Mouse (Mus musculus) left cerebral cortex, adult 9 months (tissue): ENCODE results near the gene Tmeff2.

Experiments used
- DNase-seq, 2 experiments: peaks; one replicate each; pipeline ENCODE4 v3.0.0; 2022; ENCODE audit warnings: low spot score in 2 of 2

The Tmeff2 gene

GRCm38 (mm10) chr1:50979358-50980081 is 79.1 kb downstream of the Tmeff2 start:
- DNase-seq: peak in 1 of 2 experiments; percentile 21

DNA sequence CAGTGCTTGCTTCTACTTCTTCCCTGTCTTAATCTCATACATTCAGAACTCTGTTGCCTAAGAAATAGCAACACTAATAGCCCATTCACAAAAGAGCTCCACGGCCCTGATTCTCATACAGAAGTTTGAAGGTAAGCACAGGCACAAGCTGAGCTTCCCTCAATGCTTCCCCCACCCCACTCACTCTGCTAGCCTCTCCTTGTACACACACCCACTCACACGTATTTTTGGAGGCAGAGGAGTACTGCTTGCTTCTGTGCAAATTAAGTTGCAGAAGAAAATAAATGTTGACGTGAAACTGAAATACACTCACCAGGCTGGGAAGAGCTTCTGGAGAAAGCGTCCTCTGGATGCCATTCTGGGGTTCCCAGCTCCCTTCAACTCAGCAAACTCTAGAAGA is 80.1 kb downstream of the Tmeff2 start:
- DNase-seq: peak; percentile 74 to 81

DNA sequence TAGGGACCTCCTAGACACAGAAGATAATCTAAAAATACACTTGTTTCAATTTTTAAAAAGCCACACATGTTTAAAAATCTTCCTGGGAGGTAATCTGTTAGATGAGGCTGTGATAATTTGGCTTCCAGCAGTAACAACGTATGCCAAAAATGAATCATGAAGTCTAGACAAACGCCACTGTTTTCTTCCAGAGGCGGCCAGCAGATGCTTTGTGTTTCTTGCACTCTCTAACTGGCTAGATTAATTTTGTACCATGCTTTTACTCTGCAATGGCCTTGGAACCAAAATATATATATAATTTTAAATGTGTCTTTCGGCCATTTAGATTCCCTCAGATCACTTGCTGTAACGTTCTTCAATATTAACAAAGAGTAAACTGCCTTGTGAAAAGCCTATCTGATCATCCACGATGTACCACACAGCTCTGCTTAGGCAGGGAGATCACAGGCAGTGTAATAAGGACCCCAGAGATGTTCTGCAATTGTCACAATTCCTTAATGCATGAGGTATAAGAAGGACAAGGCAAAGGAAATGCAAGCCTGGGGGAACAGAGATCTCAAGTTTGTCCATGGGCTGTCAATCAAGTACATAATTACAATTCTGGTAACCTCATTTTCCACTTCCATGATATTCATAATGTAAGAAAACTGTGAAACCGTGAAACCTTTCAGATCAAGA is 80.8 kb downstream of the Tmeff2 start:
- peak in 1 of 2 experiments; percentile 37 for DNase-seq

GRCm38 (mm10) chr1:50990661-50991060 is 90.2 kb downstream of the Tmeff2 start:
- DNase-seq: no peak

GRCm38 (mm10) chr1:50994505-50994904 is 94.1 kb downstream of the Tmeff2 start:
- no peak for DNase-seq

DNA sequence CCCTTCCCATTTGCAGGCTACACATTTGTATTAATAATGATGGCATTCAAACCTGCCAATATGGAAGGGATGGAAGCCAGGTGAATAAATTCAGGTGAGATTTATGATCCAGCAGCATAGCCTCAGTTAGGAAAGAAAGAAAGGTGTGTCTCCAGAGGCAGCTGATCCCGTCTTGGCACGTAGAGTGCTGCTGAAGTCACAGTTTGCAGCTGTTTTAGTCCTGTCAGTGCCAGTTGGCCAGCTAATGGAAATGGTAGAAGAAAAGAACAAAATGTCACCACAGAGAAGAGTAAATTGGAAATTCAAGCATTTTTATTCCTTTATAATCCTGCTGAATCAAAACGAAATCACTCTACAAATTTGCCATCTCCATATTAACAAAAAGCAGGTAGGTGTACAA is 99.3 kb downstream of the Tmeff2 start:
- DNase-seq: no peak

GRCm38 (mm10) chr1:51008344-51008743 is 107.9 kb downstream of the Tmeff2 start:
- no peak for DNase-seq

GRCm38 (mm10) chr1:51040249-51040648 is 139.8 kb downstream of the Tmeff2 start:
- no peak for DNase-seq

DNA sequence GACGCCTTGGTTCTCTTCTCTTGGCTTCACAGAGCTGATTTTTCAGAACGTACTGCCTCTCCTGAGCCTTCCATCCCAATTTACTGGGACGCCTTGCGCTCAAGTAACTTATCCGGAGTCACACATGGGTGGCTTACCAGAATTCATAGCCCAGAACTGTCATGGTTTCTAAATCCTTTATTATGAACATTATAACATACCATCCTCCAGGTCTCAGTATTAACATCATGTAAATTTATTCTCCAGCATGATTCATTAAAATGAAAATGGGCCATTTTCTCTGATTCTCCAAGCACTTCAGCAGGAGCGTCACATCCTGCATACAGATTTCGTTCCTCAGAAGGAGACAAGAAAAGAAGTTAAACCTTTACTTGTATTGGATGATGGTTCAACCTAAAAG is 144.4 kb downstream of the Tmeff2 start:
- no peak for DNase-seq

DNA sequence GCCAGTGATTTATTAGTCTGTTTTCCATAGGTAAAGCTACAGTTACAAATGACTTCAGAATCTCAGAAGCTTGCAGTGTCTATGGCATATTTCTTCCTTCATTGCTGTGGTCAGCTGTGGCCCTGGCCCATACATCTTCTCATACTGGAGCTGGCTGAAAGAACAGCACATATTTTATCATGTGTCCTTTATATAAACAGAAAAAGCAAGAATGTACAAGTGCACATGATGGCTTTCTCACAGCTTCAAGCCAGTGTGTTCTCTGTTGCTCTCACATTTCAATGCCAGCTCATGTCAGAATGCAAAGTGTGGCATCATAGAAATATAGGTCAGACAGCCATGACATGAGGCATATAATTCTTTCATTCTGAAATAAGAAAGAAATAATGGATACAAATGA is 164.1 kb downstream of the Tmeff2 start:
- DNase-seq: no peak

DNA sequence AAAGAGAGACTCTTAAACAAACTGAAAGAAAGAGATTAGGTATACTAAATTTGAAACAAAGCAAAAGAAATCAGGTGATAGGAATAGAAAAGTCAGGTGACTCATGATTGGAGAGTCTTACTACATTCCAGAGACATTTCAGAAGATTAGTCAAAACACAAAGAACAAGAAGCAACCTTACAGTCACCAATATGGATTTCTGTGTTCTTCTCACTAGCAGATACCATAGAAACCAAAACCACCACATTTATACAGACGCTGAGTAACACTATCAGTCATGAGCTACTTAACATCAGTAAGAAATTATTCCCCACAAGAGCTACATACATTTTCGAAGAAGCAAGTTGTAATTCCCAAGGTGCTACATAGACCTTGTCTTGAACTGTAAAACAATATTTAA is 165.2 kb downstream of the Tmeff2 start:
- no peak for DNase-seq

- peak; percentile 36 to 49 for DNase-seq
These were observed 168.4 kb downstream of the Tmeff2 start for GRCm38 (mm10) chr1:51068814-51069213.

DNA sequence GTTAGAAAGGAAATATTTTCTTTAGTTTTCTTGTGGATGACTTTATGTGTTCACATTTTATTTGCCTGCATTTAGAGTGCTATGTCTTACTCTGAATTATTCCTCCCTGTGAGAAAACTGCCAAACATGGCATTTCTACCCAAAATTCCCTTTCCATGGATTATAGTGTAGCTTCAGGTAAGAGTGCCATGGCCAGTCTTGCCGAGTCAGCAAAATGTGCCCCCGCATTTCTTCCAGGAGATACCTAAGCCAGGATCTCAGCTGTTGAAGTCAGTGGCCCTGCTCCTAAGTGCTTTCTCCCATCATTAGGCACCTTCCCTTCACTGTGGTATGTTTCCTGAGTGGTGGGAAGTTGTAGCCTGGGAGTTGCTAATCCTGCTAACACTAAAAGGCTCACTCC is 168.8 kb downstream of the Tmeff2 start:
- no peak for DNase-seq

- DNase-seq: no peak
These were observed 173.6 kb downstream of the Tmeff2 start for GRCm38 (mm10) chr1:51074076-51074475.

DNA sequence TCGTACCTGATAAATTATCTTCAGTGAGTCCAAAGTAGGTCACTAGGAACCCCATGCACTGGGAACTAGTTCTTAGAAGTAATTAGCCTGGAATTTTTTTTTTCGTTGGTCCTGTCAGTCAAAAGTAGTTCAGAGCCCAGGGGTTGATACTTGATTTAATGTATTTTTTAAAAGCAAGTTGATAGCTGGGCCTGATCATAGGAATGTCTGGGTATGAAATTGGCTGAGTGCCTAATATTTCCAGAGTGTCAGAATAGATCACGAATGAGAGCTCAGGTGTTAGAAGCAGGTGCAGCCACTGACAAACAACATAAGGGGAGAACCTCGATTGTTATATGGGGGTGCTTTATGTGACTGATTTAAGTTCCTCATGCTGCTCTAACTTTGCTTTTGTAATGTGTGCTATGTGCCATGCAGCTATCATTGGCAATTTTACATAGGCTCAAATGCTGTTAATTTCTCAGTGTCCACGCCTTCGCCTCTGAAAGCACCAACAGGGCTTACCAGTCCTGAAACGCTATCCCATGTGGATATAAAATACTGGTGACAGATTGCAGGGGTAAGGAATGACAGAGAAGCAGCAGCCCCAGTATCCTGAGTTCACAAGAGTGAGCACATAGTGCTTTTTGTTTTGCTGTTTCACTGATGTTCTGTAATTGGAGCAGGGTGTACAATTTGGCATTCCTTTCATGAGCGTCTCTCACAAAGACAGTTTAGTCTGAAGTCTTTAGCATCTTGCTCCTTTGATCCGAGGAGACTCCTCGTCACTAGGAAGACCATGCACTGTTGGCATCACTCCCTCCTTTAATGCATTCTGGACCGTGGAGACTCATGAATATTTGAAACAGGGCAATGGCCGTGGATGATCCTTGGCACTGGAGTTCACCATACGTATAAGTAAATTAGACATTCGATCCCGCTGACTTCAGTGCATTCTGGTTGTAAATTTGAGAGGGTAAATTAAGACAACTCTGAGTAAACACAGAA is 175.6 kb downstream of the Tmeff2 start:
- DNase-seq: no peak

- no peak for DNase-seq
These were observed 188.5 kb downstream of the Tmeff2 start for GRCm38 (mm10) chr1:51088921-51089320.

DNA sequence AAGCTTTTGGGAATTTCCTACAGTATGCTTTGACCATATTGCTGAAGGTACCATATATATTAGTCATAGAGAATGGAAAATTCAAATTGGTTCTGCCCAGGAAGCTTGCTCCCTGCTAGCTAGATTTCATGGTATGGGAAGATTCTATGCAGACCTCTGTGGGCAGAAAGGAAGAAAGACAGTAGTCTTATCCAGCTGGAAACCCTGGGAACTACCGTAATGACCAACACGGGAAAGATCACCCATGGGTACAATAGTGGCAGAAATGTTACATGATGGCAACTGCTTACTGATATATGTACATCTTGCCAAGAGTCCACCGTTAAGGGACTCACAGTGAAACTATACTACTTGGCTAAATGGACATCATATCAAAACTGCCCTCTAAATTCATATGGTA is 189.4 kb downstream of the Tmeff2 start:
- no peak for DNase-seq

DNA sequence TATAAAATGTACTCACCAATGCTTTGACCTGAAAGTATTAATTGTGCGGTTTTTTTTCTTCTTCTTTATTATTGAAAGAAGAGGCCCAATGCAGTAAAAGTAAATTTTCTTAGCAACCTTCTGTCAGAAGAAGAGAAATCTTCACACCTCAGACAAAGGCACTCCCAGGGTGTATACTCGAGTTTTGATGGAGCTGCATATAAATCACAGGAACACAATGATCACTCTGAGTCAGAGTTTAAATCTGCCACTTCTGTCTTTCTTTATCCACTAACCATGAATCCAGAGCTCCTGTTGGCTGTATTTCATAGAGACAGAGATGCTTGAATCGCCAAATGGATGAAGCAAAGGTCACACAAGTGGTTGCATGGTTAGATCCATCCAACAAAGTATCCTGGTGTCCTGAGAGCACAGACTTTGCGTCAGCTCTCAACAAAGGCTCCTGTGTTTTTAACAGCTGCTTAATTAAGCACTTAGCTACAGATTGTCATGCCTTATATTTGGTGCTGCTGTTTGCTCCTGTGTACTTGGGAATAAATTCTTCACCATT is 189.8 kb downstream of the Tmeff2 start:
- no peak for DNase-seq

DNA sequence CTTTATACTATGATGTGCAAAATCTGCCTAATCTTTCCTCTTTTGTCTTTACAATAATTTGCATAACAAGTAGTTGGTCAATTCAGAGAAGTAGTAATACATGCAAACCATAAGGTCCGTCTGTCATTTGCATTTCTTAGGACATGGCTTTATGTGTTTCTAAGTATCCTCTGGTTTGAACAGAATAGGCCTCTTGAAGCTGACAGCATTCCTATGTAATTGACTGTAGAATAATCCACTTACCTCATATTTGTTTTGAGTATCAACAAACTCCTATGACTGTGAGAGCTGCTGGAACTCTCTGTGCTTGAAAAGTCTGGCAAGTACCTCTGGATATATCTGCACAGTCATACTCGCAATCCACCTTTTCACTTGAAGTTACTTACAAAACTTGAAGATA is 194.3 kb downstream of the Tmeff2 start:
- no peak for DNase-seq

DNA sequence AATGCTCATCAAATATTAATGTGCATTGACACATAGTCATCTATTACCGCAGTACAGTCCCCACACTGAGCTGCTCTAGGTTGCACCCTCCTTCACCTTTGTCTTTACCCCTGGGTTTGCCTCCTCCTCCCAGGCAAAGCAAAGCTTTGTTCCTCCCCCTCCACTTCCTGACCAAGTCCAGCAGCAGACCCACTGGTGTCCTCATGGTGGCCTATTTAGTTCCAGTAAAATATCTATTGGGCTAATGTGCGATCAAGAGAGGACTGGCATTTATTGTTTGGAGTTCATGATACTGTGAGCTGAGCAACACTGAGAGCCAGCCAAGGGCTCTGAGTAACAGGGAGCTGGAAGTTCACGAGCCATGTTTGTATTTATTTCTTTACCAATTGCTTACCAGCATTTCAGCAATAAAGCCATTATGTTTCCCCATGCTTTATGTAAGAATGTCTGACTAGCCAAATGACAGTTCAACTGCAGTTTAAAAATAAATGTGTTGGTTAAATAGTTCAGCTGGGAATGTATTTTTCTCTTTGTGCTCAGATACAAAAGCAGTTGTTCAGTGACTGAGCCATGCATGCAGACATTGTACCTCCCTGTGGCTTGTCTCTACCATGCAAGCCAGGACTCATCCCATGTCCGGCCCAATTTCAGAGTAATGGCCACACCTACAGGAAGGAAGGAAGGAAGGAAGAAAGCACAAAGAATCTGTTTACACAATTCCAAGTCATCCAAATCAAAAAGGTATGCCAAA is 196.6 kb downstream of the Tmeff2 start:
- no peak for DNase-seq

DNA sequence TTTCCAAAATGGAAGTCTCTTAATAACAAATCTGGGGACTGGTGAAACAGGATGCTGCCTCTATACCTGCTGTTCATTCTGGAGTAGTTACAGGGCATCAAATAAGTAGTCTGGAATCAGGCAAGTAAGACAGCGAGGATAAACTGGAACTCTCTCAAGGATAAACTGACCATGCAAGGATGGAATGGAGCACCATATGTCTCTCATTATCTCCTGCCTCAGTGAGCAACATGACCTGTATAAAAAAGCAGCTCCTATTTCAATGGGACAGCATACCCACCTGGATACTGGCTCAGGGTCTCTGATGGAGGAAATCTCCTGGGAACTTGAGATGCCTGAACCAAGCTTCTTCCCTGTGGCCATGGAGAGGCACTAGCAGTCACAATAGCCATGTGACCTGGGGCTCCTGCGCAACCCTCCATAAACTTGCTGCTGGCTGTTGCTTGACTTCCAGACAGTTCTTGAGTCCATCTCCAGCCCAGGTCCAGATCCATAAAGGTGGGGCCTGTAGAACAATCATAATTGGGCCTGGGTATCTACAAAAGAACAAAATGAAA is 200.7 kb downstream of the Tmeff2 start:
- DNase-seq: no peak
